Mouse (Mus musculus): ENCODE results near the gene Lclat1. TPM values are rescaled to one million over a fixed set of nuclear protein-coding genes. Genes with fewer than 3 reads are reported as not detected.
A peak's percentile ranks its signal among the peaks of the same experiment; 100 is the strongest.
"Not testable (repeated sequence)": the region's sequence is repeated elsewhere in the genome, so short reads cannot be mapped to it uniquely, and the experiment has no call there.

The Lclat1 gene
- polyA plus RNA-seq, 1 experiment = 9.2 TPM

DNA sequence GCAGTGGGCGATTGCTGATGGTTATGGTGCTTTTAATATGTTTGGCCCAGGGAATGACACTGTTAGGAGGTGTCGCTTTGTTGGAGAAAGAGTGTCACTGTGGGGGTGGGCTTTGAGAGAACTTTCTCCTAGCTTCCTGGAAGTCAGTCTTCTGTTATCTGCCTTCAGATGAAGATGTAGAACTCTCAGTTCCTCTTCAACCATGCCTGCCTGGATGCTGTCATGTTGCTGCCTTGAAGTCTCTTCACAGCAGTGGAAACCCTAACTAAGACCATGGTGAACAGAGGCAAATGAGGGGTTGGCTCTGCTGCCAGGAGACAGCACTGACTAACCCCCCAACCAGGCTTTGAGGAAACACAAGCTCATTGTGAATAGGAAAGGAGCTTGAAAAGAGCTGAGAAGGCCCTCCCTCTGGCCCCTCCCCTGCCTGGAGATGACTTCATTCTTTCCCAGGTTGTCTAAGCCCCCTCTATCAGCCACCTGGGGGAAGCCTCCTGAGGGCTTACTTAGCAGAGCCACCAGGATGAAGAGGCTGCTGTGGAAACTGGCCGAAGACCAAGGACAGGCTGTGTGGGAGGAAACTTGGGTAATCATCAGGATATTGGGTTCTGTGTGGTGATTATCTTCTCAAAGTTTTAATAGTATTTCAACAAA, 142.8 kb downstream of the Lclat1 start:
- Histone ChIP-seq H3K27ac (ENCODE audit: control insufficient read depth, insufficient read depth, low read depth, low read length) (no peak overlapping the region), H3K4me3 (ENCODE audit: control insufficient read depth, low read depth, low read length) (no peak overlapping the region), H3K4me1 (ENCODE audit: control insufficient read depth, insufficient read depth, low read length) (no peaks in the 10 kb centered on the region; the same call in 1 of the 2 replicates), H3K27me3 (ENCODE audit: control insufficient read depth, insufficient read depth, low read length) (no peaks in the 10 kb centered on the region), H3K36me3 (ENCODE audit: control insufficient read depth, insufficient read depth, low read length) (no peaks in the 10 kb centered on the region)
- no peak for TF ChIP-seq POLR2A (IDR thresholded peaks at IDR 0.05; ENCODE audit: control insufficient read depth, low read depth, low read length)
- no peak for TF ChIP-seq CTCF (IDR thresholded peaks at IDR 0.05; ENCODE audit: control insufficient read depth, insufficient read depth, insufficient replicate concordance, low read depth, low read length)

DNA sequence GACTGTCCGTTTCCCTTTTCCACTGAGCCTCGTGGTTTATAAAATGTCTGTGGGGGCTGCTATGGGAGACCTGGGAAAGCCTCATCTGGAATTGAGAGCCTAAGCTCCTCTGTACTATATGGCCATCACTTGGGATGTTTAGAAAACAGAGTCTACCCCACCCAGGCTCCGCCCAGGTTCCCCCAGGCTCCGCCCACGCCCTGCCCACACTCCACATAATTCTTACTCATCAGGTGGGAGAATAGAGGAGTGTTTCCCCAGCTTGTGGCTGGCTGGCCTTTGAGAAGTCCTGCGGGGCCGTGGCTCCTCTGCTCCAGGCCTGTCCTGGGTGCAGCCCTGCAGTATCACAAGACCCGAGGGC, 143.3 kb downstream of the Lclat1 start:
- no peak overlapping the region for H3K27ac ChIP-seq (ENCODE audit: control insufficient read depth, insufficient read depth, low read depth, low read length)
- TF ChIP-seq CTCF (IDR thresholded peaks at IDR 0.05; ENCODE audit: control insufficient read depth, insufficient read depth, insufficient replicate concordance, low read depth, low read length) (no peak), POLR2A (IDR thresholded peaks at IDR 0.05; ENCODE audit: control insufficient read depth, low read depth, low read length) (no peak)

DNA sequence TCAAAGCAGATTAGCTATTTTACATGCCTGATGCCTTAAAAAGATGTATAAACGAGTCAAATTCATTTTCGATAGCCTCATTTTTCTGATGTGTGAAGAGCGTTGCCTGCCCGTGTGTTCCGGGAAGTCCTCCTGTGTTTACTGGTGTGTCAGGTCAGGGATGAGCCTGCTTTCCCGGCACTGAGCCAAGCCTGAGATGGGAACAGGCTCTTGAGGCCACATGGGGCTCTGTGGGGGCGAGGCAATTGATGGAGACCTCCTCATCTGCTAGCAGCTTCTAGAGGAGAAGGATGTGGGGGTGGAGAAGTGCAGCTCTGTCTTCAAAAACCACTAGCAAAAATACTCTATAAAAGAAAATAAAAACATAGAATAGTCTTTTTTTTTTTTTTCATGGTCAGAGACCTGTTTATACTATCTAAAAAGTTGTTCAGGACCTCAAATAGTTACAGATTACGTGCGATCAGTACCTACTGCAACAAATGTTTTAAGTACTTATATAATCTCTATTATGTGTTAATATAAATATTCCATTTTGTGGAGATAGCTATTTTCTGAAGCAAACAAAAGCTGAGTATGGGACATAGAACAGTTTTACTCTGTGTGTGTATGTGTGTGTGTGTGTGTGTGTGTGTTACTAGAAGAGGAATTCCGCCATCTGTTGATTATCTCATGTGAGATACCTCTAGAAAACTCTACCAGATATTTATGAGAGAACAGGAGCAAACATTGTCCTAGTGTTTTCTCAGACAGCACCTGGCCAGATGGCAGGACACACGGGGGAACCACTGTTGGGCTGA, 144.2 kb downstream of the Lclat1 start:
- no peaks in the 10 kb centered on the region; the same call in 1 of the 2 replicates for H3K4me1 ChIP-seq (ENCODE audit: control insufficient read depth, insufficient read depth, low read length)
- H3K27me3 ChIP-seq (ENCODE audit: control insufficient read depth, insufficient read depth, low read length) = no peaks in the 10 kb centered on the region
- no peak overlapping the region for H3K27ac ChIP-seq (ENCODE audit: control insufficient read depth, insufficient read depth, low read depth, low read length)

More for the DNA sequence above, 143.3 kb downstream of the Lclat1 start:
- H3K36me3 ChIP-seq (ENCODE audit: control insufficient read depth, insufficient read depth, low read length) = no peaks in the 10 kb centered on the region
- H3K27me3 ChIP-seq (ENCODE audit: control insufficient read depth, insufficient read depth, low read length) = no peaks in the 10 kb centered on the region
- no peak overlapping the region for H3K4me3 ChIP-seq (ENCODE audit: control insufficient read depth, low read depth, low read length)
- H3K4me1 ChIP-seq (ENCODE audit: control insufficient read depth, insufficient read depth, low read length) = no peaks in the 10 kb centered on the region; the same call in 1 of the 2 replicates

DNA sequence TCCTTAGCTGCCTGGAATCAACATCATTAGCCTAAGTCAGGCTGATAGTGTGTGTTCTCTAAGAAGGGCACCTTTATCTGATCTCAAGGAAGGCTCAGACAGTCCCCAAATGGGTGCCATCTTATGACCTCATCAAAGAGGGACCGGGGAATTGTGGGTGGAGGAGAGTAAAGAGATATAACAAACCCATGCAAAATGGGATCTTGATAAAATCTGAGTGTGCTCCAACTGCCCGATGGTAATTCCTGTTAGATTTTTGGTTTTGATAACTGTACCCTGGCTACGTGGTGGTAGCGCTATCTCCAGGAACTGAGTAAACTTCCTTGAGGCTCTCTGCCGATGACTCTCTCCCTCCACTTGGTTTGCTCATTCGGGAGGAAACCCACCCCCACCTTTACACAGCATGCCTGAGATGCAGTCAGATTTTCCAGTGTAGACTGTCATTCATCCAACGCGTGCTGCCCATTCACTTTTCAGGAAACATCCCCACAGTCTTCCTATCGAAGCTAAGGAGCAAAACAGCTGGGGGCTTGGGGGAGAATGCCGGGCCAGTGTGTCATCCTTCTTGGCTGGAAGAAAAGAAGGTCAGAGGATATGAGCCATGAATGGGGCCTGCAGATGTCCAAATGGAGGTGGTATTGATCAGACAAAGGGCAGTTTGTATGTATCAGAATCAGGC, 145.6 kb downstream of the Lclat1 start:
- Histone ChIP-seq H3K27me3 (ENCODE audit: control insufficient read depth, insufficient read depth, low read length) (no peaks in the 10 kb centered on the region), H3K36me3 (ENCODE audit: control insufficient read depth, insufficient read depth, low read length) (no peaks in the 10 kb centered on the region), H3K4me1 (ENCODE audit: control insufficient read depth, insufficient read depth, low read length) (peaks cover under 1% of the 10 kb centered on the region), H3K4me3 (ENCODE audit: control insufficient read depth, low read depth, low read length) (no peak overlapping the region), H3K27ac (ENCODE audit: control insufficient read depth, insufficient read depth, low read depth, low read length) (no peak overlapping the region)
- no peak for TF ChIP-seq POLR2A (IDR thresholded peaks at IDR 0.05; ENCODE audit: control insufficient read depth, low read depth, low read length)
- no peak for TF ChIP-seq CTCF (IDR thresholded peaks at IDR 0.05; ENCODE audit: control insufficient read depth, insufficient read depth, insufficient replicate concordance, low read depth, low read length)

More for the DNA sequence above, 144.2 kb downstream of the Lclat1 start:
- H3K36me3 ChIP-seq (ENCODE audit: control insufficient read depth, insufficient read depth, low read length) = no peaks in the 10 kb centered on the region
- H3K4me3 ChIP-seq (ENCODE audit: control insufficient read depth, low read depth, low read length) = no peak overlapping the region
- TF ChIP-seq POLR2A (IDR thresholded peaks at IDR 0.05; ENCODE audit: control insufficient read depth, low read depth, low read length) = no peak
- no peak for TF ChIP-seq CTCF (IDR thresholded peaks at IDR 0.05; ENCODE audit: control insufficient read depth, insufficient read depth, insufficient replicate concordance, low read depth, low read length)

DNA sequence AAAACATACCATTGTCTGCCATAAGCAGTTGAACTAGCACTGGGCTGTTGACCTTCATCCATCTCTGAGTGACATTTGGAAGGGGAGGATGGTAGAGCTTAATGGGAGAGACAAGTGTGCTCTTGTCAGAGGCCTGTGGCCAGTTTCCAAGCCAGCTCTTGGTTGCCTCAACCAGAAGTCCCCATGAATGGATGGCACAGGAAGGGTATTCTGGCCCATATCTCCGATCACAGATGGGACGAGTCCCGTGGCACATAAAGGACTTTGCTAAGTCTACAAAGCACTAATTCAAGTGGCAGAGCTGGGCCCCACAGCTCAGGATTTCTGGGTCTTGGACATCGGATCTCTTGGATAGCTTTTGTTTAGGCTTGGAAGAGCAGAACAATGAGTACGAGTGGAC, 148.0 kb downstream of the Lclat1 start:
- Histone ChIP-seq H3K36me3 (ENCODE audit: control insufficient read depth, insufficient read depth, low read length) (no peaks in the 10 kb centered on the region), H3K4me3 (ENCODE audit: control insufficient read depth, low read depth, low read length) (no peak overlapping the region), H3K27me3 (ENCODE audit: control insufficient read depth, insufficient read depth, low read length) (no peaks in the 10 kb centered on the region), H3K27ac (ENCODE audit: control insufficient read depth, insufficient read depth, low read depth, low read length) (no peak overlapping the region), H3K4me1 (ENCODE audit: control insufficient read depth, insufficient read depth, low read length) (peaks cover 6% of the 10 kb centered on the region)
- TF ChIP-seq CTCF (IDR thresholded peaks at IDR 0.05; ENCODE audit: control insufficient read depth, insufficient read depth, insufficient replicate concordance, low read depth, low read length) = no peak
- TF ChIP-seq POLR2A (IDR thresholded peaks at IDR 0.05; ENCODE audit: control insufficient read depth, low read depth, low read length) = no peak

DNA sequence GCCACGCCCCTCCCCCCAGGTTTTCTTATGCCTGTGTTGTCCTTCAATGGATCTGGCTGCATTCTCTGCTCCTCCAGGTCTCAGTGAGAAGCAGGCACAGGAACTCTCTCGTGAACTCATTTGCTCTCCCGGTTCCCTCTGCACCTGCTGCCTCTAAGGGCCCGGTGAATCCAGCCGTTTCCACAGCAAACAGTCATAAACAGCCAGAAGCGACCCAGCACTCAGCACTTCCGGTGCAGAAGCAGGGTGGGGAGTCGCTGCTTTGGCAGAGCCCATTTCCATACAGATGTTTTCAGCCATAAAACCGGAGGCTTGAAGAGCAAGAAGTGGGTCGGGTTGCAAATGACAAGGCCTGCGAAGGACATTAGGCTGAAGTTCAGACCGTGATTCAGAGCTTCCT, 150.8 kb downstream of the Lclat1 start:
- H3K27me3 ChIP-seq (ENCODE audit: control insufficient read depth, insufficient read depth, low read length) = no peaks in the 10 kb centered on the region
- H3K36me3 ChIP-seq (ENCODE audit: control insufficient read depth, insufficient read depth, low read length) = no peaks in the 10 kb centered on the region
- H3K27ac ChIP-seq (ENCODE audit: control insufficient read depth, insufficient read depth, low read depth, low read length) = no peak overlapping the region
- peaks cover 6% of the 10 kb centered on the region for H3K4me1 ChIP-seq (ENCODE audit: control insufficient read depth, insufficient read depth, low read length)
- TF ChIP-seq POLR2A (IDR thresholded peaks at IDR 0.05; ENCODE audit: control insufficient read depth, low read depth, low read length) (no peak), CTCF (IDR thresholded peaks at IDR 0.05; ENCODE audit: control insufficient read depth, insufficient read depth, insufficient replicate concordance, low read depth, low read length) (no peak)
- H3K4me3 ChIP-seq (ENCODE audit: control insufficient read depth, low read depth, low read length) = peak overlapping the region; percentile 35

DNA sequence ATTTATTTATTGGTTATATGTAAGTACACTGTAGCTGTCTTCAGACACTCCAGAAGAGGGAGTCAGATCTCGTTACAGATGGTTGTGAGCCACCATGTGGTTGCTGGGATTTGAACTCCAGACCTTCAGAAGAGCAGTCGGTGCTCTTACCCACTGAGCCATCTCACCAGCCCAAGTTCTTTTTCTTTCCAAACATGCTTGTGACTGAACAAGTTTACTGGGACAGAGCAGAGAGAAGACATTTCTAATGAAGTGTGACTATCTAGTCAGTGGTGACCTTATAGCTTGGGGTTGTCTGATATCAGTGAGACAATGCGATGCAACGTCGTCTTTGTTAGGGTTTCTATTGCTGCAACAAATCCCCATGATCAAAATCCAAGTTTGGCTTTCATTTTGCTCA, 151.5 kb downstream of the Lclat1 start:
- not testable (repeated sequence) for H3K4me1 ChIP-seq (ENCODE audit: control insufficient read depth, insufficient read depth, low read length); H3K27ac ChIP-seq (ENCODE audit: control insufficient read depth, insufficient read depth, low read depth, low read length); H3K4me3 ChIP-seq (ENCODE audit: control insufficient read depth, low read depth, low read length); H3K36me3 ChIP-seq (ENCODE audit: control insufficient read depth, insufficient read depth, low read length); H3K27me3 ChIP-seq (ENCODE audit: control insufficient read depth, insufficient read depth, low read length)

Measured in testis, adult 2 months (tissue).